Comparison of ENCODE assay signal across 8 mouse cellular contexts in genomic region chr9:108264191-108264921, GRCm38 (mm10). TPM values are rescaled to one million over a fixed set of nuclear protein-coding genes. Genes with fewer than 3 reads are reported as not detected.
DNase-seq lines count a peak whose midpoint lies in the region; ATAC-seq and TF ChIP-seq lines count a peak whose summit lies in the region.

No protein-coding gene starts in this region.

- H3K36me3 ChIP-seq in intestine, postnatal 0 days (ENCODE audit: control insufficient read depth, insufficient read depth) = no peaks in the 10 kb centered on the region
- no peaks in the 10 kb centered on the region for H3K36me3 ChIP-seq in lung, embryonic 14.5 days (ENCODE audit: insufficient read depth)

- H3K27ac ChIP-seq in left cerebral cortex, adult 2 months = peak overlapping the region; percentile 85
- H3K27ac ChIP-seq in intestine, postnatal 0 days (ENCODE audit: low read depth, low read length) = peak overlapping the region; percentile 88
- peak overlapping the region; percentile 95 for H3K27ac ChIP-seq in lung, embryonic 14.5 days (ENCODE audit: low read depth)

- intact Hi-C loops in left cerebral cortex, adult 2 months (cut with DNase I) = no loop called here

- peaks cover 16% of the 10 kb centered on the region; the same call in 1 of the 2 replicates for H3K4me1 ChIP-seq in intestine, postnatal 0 days (replicated peaks; ENCODE audit: control insufficient read depth, insufficient read depth, low read length)
- H3K4me1 ChIP-seq in lung, embryonic 14.5 days (ENCODE audit: insufficient read depth) = peaks cover 19% of the 10 kb centered on the region

- no peaks in the 10 kb centered on the region for H3K27me3 ChIP-seq in intestine, postnatal 0 days (replicated peaks; ENCODE audit: control insufficient read depth, insufficient read depth, low read length)
- H3K27me3 ChIP-seq in lung, embryonic 14.5 days (ENCODE audit: insufficient read depth, low read length) = no peaks in the 10 kb centered on the region

- no peaks in the 10 kb centered on the region for H3K9me3 ChIP-seq in intestine, postnatal 0 days (ENCODE audit: control insufficient read depth)
- no peaks in the 10 kb centered on the region for H3K9me3 ChIP-seq in lung, embryonic 14.5 days (ENCODE audit: low read depth, low read length)

- no peak for TF ChIP-seq CTCF in left cerebral cortex, adult 2 months (IDR thresholded peaks at IDR 0.05)
- no peak for TF ChIP-seq CTCF in intestine, postnatal 0 days (IDR thresholded peaks at IDR 0.05; ENCODE audit: low read depth)
- TF ChIP-seq CTCF in lung, embryonic 14.5 days (IDR thresholded peaks at IDR 0.05; ENCODE audit: low read depth) = no peak

- peak overlapping the region; percentile 89 for H3K4me2 ChIP-seq in intestine, postnatal 0 days (replicated peaks; ENCODE audit: low read depth)
- H3K4me2 ChIP-seq in lung, embryonic 14.5 days = peak overlapping the region; percentile 77

- peak; percentile 0; the same call in 1 of the 2 replicates for ATAC-seq in intestine, postnatal 0 days
- ATAC-seq in lung, embryonic 14.5 days (ENCODE audit: insufficient read depth) = peak; percentile 15

- DNase-seq in left cerebral cortex, adult 2 months (ENCODE audit: extremely low spot score in 1 of 2, low spot score in 2 of 2) = no peak
- no peak for DNase-seq in left cerebral cortex, adult 8-10 months (ENCODE audit: low spot score in 2 of 2)
- DNase-seq in cerebellum, adult 18-20 months = peak; percentile 48 to 51
- DNase-seq in heart, adult 18-20 months = peak; percentile 80 to 81
- DNase-seq in lung, embryonic 14.5 days = peak; percentile 81
- DNase-seq in ovary, adult 18-20 months (ENCODE audit: low spot score) = peak; percentile 64
- DNase-seq in layer of hippocampus, postnatal 36 days = no peak

- peak overlapping the region; percentile 85; the same call in 1 of the 2 replicates for H3K9ac ChIP-seq in intestine, postnatal 0 days (ENCODE audit: low read depth, low read length)
- peak overlapping the region; percentile 51 for H3K9ac ChIP-seq in lung, embryonic 14.5 days

- H3K4me3 ChIP-seq in left cerebral cortex, adult 2 months = peak overlapping the region; percentile 98
- peak overlapping the region; percentile 81 for H3K4me3 ChIP-seq in intestine, postnatal 0 days (ENCODE audit: low read depth, low read length)
- peak overlapping the region; percentile 95 for H3K4me3 ChIP-seq in lung, embryonic 14.5 days (ENCODE audit: low read depth, low read length)

- 7% methylated on average over 10 of the region's 10 CpGs for WGBS in intestine, postnatal 0 days
- WGBS in lung, embryonic 14.5 days = 5% methylated on average over 10 of the region's 10 CpGs

RNA-seq across cellular contexts. Expression of gene Dag1, which starts 0.6 kb away (rescaled TPM):
- total RNA-seq in left cerebral cortex, adult 2 months (2021) = 10 to 100 TPM; 77.4 to 77.5 TPM
- 10 to 100 TPM; 73.1 to 79.5 (median 76.8) TPM for total RNA-seq in left cerebral cortex, adult 8-10 months (2022)
- total RNA-seq in heart, adult 18-20 months (2021) = 100 to 1,000 TPM; 290 to 300 TPM
- polyA plus RNA-seq in intestine, postnatal 0 days (2015; fragmentation: Nextera tagmentation; extraction: Ambion mirVana) = 42.9 and 44.6 TPM in 2 replicates
- polyA plus RNA-seq in lung, embryonic 14.5 days (2014; fragmentation: Nextera tagmentation; extraction: Ambion mirVana) = 102 and 106 TPM in 2 replicates
- total RNA-seq in layer of hippocampus, postnatal 36 days (2021) = 10 to 100 TPM; 77.8 to 82.4 TPM

RNA-seq across cellular contexts. Expression of gene Nicn1, which starts 25.9 kb away (rescaled TPM):
- total RNA-seq in left cerebral cortex, adult 2 months (2021) = 100 to 1,000 TPM; 122 to 130 TPM
- 100 to 1,000 TPM; 133 to 145 (median 139) TPM for total RNA-seq in left cerebral cortex, adult 8-10 months (2022)
- total RNA-seq in heart, adult 18-20 months (2021) = 10 to 100 TPM; 22.2 to 25.6 TPM
- polyA plus RNA-seq in intestine, postnatal 0 days (2015; fragmentation: Nextera tagmentation; extraction: Ambion mirVana) = 12.4 and 15.6 TPM in 2 replicates
- polyA plus RNA-seq in lung, embryonic 14.5 days (2014; fragmentation: Nextera tagmentation; extraction: Ambion mirVana) = 33.1 and 34.3 TPM in 2 replicates
- total RNA-seq in layer of hippocampus, postnatal 36 days (2021) = 100 to 1,000 TPM in 1 of 2 experiments, 10 to 100 TPM in 1; 96.7 to 118 TPM

RNA-seq across cellular contexts. Expression of gene Amt, which starts 32.3 kb away (rescaled TPM):
- total RNA-seq in left cerebral cortex, adult 2 months (2021) = 10 to 100 TPM; 32.1 to 38.0 TPM
- 10 to 100 TPM; 26.3 to 32.2 (median 28.2) TPM for total RNA-seq in left cerebral cortex, adult 8-10 months (2022)
- total RNA-seq in heart, adult 18-20 months (2021) = 1 to 10 TPM; 5.0 to 5.8 TPM
- polyA plus RNA-seq in intestine, postnatal 0 days (2015; fragmentation: Nextera tagmentation; extraction: Ambion mirVana) = 4.5 and 4.8 TPM in 2 replicates
- polyA plus RNA-seq in lung, embryonic 14.5 days (2014; fragmentation: Nextera tagmentation; extraction: Ambion mirVana) = 20.9 and 21.3 TPM in 2 replicates
- 10 to 100 TPM; 34.9 to 36.2 TPM for total RNA-seq in layer of hippocampus, postnatal 36 days (2021)

RNA-seq across cellular contexts. Expression of gene Rhoa, which starts 41.6 kb away (rescaled TPM):
- total RNA-seq in left cerebral cortex, adult 2 months (2021) = 100 to 1,000 TPM; 154 to 159 TPM
- total RNA-seq in left cerebral cortex, adult 8-10 months (2022) = 100 to 1,000 TPM; 164 to 176 (median 168) TPM
- total RNA-seq in heart, adult 18-20 months (2021) = 100 to 1,000 TPM; 229 to 232 TPM
- 313 and 315 TPM in 2 replicates for polyA plus RNA-seq in intestine, postnatal 0 days (2015; fragmentation: Nextera tagmentation; extraction: Ambion mirVana)
- 321 and 332 TPM in 2 replicates for polyA plus RNA-seq in lung, embryonic 14.5 days (2014; fragmentation: Nextera tagmentation; extraction: Ambion mirVana)
- total RNA-seq in layer of hippocampus, postnatal 36 days (2021) = 100 to 1,000 TPM; 169 to 173 TPM

RNA-seq across cellular contexts. Expression of gene Tcta, which starts 41.6 kb away (rescaled TPM):
- total RNA-seq in left cerebral cortex, adult 2 months (2021) = 10 to 100 TPM; 29.3 to 35.4 TPM
- total RNA-seq in left cerebral cortex, adult 8-10 months (2022) = 10 to 100 TPM; 37.0 to 40.4 (median 39.4) TPM
- total RNA-seq in heart, adult 18-20 months (2021) = 10 to 100 TPM; 67.6 to 76.8 TPM
- 48.6 and 50.4 TPM in 2 replicates for polyA plus RNA-seq in intestine, postnatal 0 days (2015; fragmentation: Nextera tagmentation; extraction: Ambion mirVana)
- 20.1 and 24.9 TPM in 2 replicates for polyA plus RNA-seq in lung, embryonic 14.5 days (2014; fragmentation: Nextera tagmentation; extraction: Ambion mirVana)
- total RNA-seq in layer of hippocampus, postnatal 36 days (2021) = 10 to 100 TPM; 29.1 to 30.0 TPM

Comparison
In these comparisons a context has a peak if more than half of its experiments do, and no peak if none do; other contexts are left out.
1. DNase-seq: peak in cerebellum, adult 18-20 months (2 of 2), heart, adult 18-20 months (2 of 2), lung, embryonic 14.5 days (single experiment) and ovary, adult 18-20 months (single experiment); none in left cerebral cortex, adult 2 months (0 of 2), left cerebral cortex, adult 8-10 months (0 of 2) and layer of hippocampus, postnatal 36 days (0 of 2).
2. RNA of gene Amt, which starts 32.3 kb away (total RNA-seq): 32.1 to 38.0 TPM in left cerebral cortex, adult 2 months, 34.9 to 36.2 TPM in layer of hippocampus, postnatal 36 days and 26.3 to 32.2 TPM in left cerebral cortex, adult 8-10 months; 5.0 to 5.8 TPM in heart, adult 18-20 months; every median in the first group is over 4 times any median in the second.
3. Peak in every context shown above with its lines, with median percentiles within 50 percentile points of each other: H3K27ac ChIP-seq and H3K4me3 ChIP-seq.